25 mouse cellular contexts compared by ENCODE assay signal in genomic region chr15:100580108-100580507, GRCm38 (mm10). TPM values are rescaled to one million over a fixed set of nuclear protein-coding genes. Genes with fewer than 3 reads are reported as not detected.
A peak's percentile ranks its signal among the peaks of the same experiment; 100 is the strongest.
DNase-seq lines count a peak whose midpoint lies in the region; ATAC-seq and TF ChIP-seq lines count a peak whose summit lies in the region.
"Had no signal": no experiment of that assay in that cellular context is flagged by ENCODE, and none has a peak within 500 bp of the region (broad histone marks: within the 10 kb centered on the region; RNA-seq: fewer than 3 reads in every experiment).

No protein-coding gene starts in this region.

- no peak for TF ChIP-seq CTCF in testis, adult 2 months (IDR thresholded peaks at IDR 0.05; ENCODE audit: control insufficient read depth, insufficient read depth, insufficient replicate concordance, low read depth, low read length)

- H3K4me3 ChIP-seq in testis, adult 2 months (ENCODE audit: control insufficient read depth, low read depth, low read length): peak overlapping the region; percentile 90
- H3K4me3 ChIP-seq: embryonic facial prominence, embryonic 13.5 days; embryonic facial prominence, embryonic 15.5 days; erythroblast, embryonic 14.5 days; forebrain, embryonic 10.5 days; forebrain, embryonic 12.5 days had no signal

- no peak for ATAC-seq in monocyte, adult 5-6 weeks (replicated peaks; ENCODE audit: insufficient number of reproducible peaks, low FRiP score, low TSS enrichment, poor library complexity, severe bottlenecking)
- ATAC-seq: forebrain, embryonic 14.5 days; forebrain, embryonic 16.5 days; Patski had no signal

- peaks cover 5% of the 10 kb centered on the region; the same call in 1 of the 2 replicates for H3K4me1 ChIP-seq in testis, adult 2 months (ENCODE audit: control insufficient read depth, insufficient read depth, low read length)
- H3K4me1 ChIP-seq: embryonic facial prominence, embryonic 13.5 days; embryonic facial prominence, embryonic 15.5 days; forebrain, embryonic 10.5 days; forebrain, embryonic 12.5 days had no signal

- no peak for DNase-seq in testis, postnatal 14 days (ENCODE audit: low spot score)
- DNase-seq in ES-CJ7 (ENCODE audit: low read depth, low spot score) (peak; percentile 20), ZHBTc4 (ENCODE audit: low read depth, low spot score) (peak; percentile 51)
- DNase-seq in yolk sac, embryonic 10.5 days (ENCODE audit: low spot score): no peak
- DNase-seq: adrenal gland, adult 2 months; adrenal gland, postnatal 10 days; adrenal gland, postnatal 25 days; cerebellum, adult 11 months; cerebellum, adult 18-20 months; cerebellum, adult 8-10 months; cerebellum, adult 9-11 months; cerebellum, postnatal 14 days; cerebellum, postnatal 36 days; embryo, embryonic 11 days had no signal

- peak overlapping the region; percentile 95 for H3K27ac ChIP-seq in testis, adult 2 months (ENCODE audit: control insufficient read depth, insufficient read depth, low read depth, low read length)
- H3K27ac ChIP-seq: embryonic facial prominence, embryonic 13.5 days; embryonic facial prominence, embryonic 15.5 days; forebrain, embryonic 10.5 days; forebrain, embryonic 12.5 days had no signal

- peaks cover 5% of the 10 kb centered on the region for H3K36me3 ChIP-seq in testis, adult 2 months (ENCODE audit: control insufficient read depth, insufficient read depth, low read length)
- H3K36me3 ChIP-seq: forebrain, embryonic 10.5 days; G1E had no signal

- no peaks in the 10 kb centered on the region for H3K27me3 ChIP-seq in testis, adult 2 months (ENCODE audit: control insufficient read depth, insufficient read depth, low read length)
- H3K27me3 ChIP-seq: embryonic facial prominence, embryonic 13.5 days; embryonic facial prominence, embryonic 15.5 days; forebrain, embryonic 12.5 days; Patski had no signal

- peak; percentile 96 for TF ChIP-seq POLR2A in testis, adult 2 months (IDR thresholded peaks at IDR 0.05; ENCODE audit: control insufficient read depth, low read depth, low read length)

RNA-seq across cellular contexts. Expression of gene Pou6f1, which starts 19.7 kb away (rescaled TPM):
- 38.2 and 38.9 TPM in 2 replicates for polyA plus RNA-seq in testis, adult 2 months (2012; rRNA removed)
- 5.8 to 17.7 TPM (median 16.6 TPM) in 3 replicates for total RNA-seq in monocyte, adult 5-6 weeks (2017)

RNA-seq across cellular contexts. Expression of gene Tfcp2, which starts 28.3 kb away (rescaled TPM):
- 10.4 and 11.3 TPM in 2 replicates for polyA plus RNA-seq in testis, adult 2 months (2012; rRNA removed)
- total RNA-seq in monocyte, adult 5-6 weeks (2017): 4.9 to 13.8 TPM (median 10.3 TPM) in 3 replicates

RNA-seq across cellular contexts. Expression of gene Dazap2, which starts 35.0 kb away (rescaled TPM):
- polyA plus RNA-seq in testis, adult 2 months (2012; rRNA removed): 242 and 282 TPM in 2 replicates
- 302 to 403 TPM (median 317 TPM) in 3 replicates for total RNA-seq in monocyte, adult 5-6 weeks (2017)

RNA-seq across cellular contexts. Expression of gene Smagp, which starts 56.6 kb away (rescaled TPM):
- 3.6 and 4.9 TPM in 2 replicates for polyA plus RNA-seq in testis, adult 2 months (2012; rRNA removed)
- total RNA-seq in monocyte, adult 5-6 weeks (2017): 9.8 to 17.2 TPM (median 15.0 TPM) in 3 replicates

Comparison
In these comparisons a context has a peak if more than half of its experiments do, and no peak if none do; other contexts are left out.
1. DNase-seq: peak in ES-CJ7 (single experiment) and ZHBTc4 (single experiment); none in testis, postnatal 14 days (single experiment) and yolk sac, embryonic 10.5 days (single experiment).